Mouse (Mus musculus) left cerebral cortex, adult 2 months (tissue): ENCODE results near the gene Mpo. TPM values are rescaled to one million over a fixed set of nuclear protein-coding genes. Genes with fewer than 3 reads are reported as not detected.
A peak's percentile ranks its signal among the peaks of the same experiment; 100 is the strongest.

Experiments used
- DNase-seq, 2 experiments: peaks; one replicate each; pipeline ENCODE4 v3.0.0; 2021 to 2022; ENCODE audit warnings: low spot score in 2 of 2, mixed read lengths in 1 of 2; ENCODE audit errors: extremely low spot score in 1 of 2
- H3K27ac ChIP-seq: fragments of 200-600 bp; 2 replicates; pipeline ENCODE4 v1.8.1; 2022
- H3K4me3 ChIP-seq: fragments of 200-600 bp; 2 replicates; pipeline ENCODE4 v1.8.1; 2022
- CTCF ChIP-seq: fragments of 200-600 bp; IDR thresholded peaks from 2 replicates; pipeline ENCODE4 v1.8.1; 2022; ENCODE audit warnings: antibody characterized with exemption, mild to moderate bottlenecking, moderate library complexity
- intact Hi-C: fragments of 180-260 bp; cut with DNase I; formaldehyde crosslinking; loops from one replicate; pipeline ENCODE4 v1.15.1; 2025
- long read RNA-seq, 2 experiments: library from polyadenylated mRNA; stranded (forward); transcript quantifications; one replicate each; pipeline ENCODE4 v2.0.0; 2021; ENCODE audit warnings: borderline mapping rate in 2 of 2
- total RNA-seq, 2 experiments: library from RNA; stranded (reverse); gene quantifications; 2 replicates each; pipeline ENCODE4 v1.2.3; 2021

The Mpo gene
- not detected for total RNA-seq
- long read RNA-seq, experiment 1: 0 reads
- long read RNA-seq, experiment 2: 0 reads

DNA sequence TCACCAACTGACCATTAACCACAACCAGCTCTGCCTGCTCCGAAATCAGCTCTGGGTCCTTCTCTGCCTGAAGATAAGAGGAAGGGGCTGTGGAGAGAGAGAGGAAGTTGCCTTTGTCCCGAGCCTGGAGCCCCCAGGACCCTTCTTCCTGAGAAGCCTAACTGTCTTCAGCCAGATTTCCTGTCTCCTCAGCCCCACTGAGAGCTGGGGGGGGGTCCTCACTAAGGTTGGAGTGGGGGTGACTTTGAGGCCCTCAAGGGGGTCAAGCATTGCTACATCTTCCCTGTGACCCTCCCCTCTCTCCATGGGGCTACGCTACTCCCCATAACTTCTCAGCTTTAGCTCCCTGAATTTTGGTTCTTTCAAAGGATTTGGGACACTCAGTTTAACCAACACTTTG is at the start of gene Mpo:
Mpo (plus strand) TSS at position 122 of the 400 bp plus-strand sequence.
- no peak within 1 kb of the TSS for H3K27ac ChIP-seq
- DNase-seq: no peak
- no peak within 1 kb of the TSS for H3K4me3 ChIP-seq
- intact Hi-C loops: no loop called here
- TF ChIP-seq CTCF: no peak

DNA sequence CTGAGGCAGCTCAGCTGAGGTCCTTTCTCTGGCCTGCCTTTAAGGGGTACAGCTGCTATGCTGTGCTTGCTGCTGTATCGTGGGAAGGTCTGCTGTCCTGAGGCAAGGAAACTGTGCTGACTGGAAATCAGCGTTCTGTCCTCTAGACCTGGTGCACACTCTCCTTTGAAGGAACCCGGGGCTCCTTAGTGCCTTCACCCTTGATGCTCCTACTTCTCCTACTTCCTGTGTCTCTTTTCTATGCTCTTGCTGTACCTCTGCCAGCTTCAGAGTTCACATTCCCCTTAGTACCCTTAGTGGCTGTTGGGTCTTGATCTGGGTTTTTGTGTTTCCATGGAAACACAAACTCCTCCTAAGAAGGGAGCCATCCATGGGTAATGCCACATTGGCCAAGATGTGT is 49.7 kb upstream of the Mpo start:
- no peak for DNase-seq
- no peak for TF ChIP-seq CTCF
- H3K4me3 ChIP-seq: no peak overlapping the region
- intact Hi-C loops: no loop called here
- no peak overlapping the region for H3K27ac ChIP-seq

DNA sequence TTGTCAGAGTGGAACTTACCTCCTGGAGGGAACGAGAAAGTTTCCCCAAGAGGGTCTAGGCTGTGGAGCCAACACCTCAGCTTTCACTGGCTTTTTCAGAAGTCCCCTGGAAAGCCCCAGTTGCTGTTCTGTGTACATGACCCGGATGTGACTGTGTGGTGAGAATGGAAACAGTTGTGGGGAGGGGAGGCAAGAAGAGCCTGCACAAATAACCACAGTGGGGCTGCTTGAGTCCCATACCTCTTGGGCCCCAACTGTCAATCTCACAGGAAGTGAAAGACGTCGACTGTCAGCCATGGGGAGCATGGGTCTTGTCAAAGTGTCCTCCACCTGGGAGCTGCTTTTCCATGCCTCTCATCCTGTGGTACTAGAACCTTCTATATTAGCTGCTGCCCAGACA is 48.4 kb upstream of the Mpo start:
- DNase-seq: no peak
- Histone ChIP-seq H3K27ac (no peak overlapping the region), H3K4me3 (no peak overlapping the region)
- no peak for TF ChIP-seq CTCF
- intact Hi-C loops: no loop called here

DNA sequence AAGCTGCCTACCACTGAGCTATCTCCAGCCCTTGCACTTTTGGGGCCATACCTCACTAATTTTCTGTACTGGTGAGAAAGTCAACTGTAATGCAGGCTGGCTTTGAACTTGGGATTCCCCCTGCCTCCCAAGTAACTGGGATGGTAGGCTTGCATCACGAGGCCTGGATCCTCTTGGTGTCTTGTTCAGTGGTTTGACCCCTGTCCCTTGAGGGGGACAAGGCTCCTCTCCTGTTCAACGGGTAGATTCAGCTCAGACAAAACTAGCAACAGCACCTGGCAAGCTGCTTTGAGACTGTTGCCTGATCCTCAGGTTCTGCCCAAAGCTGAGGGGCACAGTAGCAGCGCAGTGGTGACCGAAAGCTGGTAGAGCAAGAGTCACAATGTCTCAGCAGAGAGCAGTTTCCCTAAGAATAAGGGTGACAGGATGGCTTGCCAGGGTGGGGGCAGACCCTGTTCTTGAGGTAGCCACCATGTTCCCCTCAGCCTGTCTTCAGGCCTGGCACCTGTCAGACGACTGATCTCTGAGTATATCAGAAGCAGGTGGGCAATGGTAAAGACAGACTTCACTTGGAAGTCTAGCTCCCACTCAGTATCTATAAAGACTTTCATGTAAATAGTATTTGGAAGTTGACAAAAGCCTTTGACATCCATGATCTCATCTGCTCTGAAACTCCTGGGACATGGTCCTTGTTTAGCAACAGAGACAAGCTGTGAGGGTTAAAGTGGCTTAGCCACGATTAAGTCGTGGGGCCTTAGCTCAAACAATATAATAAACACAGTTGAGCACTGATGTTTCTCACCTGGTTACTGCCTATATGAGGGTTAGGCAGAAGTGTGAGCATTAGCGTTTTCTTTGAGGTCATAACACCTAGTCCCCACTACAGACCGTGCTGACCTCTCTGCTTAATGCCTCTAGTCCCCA is 47.5 kb upstream of the Mpo start:
- no peak for DNase-seq
- TF ChIP-seq CTCF: no peak
- intact Hi-C loops: no loop called here

DNA sequence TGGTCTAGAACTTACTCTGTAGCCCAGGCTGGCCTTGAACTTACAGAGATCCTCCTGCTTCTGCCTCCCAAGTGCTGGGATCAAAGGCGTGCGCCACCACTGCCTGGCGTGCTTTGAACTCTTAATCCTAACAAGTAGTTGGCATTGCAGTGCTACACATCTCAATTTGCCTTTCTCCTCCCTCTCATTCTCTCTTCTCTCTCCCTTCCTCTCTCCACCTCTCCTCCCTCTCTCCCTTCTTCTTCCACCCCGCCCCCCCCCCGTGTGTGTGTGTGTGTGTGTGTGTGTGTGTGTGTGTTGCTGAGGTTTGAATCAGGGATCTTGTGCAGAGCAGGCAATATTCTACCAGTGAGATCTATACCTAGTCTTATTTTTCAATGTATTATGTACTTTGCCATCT is 46.1 kb upstream of the Mpo start:
- no peak for TF ChIP-seq CTCF
- intact Hi-C loops: no loop called here
- no peak overlapping the region for H3K27ac ChIP-seq
- H3K4me3 ChIP-seq: no peak overlapping the region
- no peak for DNase-seq

More for the DNA sequence above, 47.5 kb upstream of the Mpo start:
- Histone ChIP-seq H3K4me3 (no peak overlapping the region), H3K27ac (no peak overlapping the region)

GRCm38 (mm10) chr11:87747716-87748115 is 45.7 kb upstream of the Mpo start:
- Histone ChIP-seq H3K27ac (no peak overlapping the region), H3K4me3 (no peak overlapping the region)
- intact Hi-C loops: no loop called here
- DNase-seq: no peak
- no peak for TF ChIP-seq CTCF

DNA sequence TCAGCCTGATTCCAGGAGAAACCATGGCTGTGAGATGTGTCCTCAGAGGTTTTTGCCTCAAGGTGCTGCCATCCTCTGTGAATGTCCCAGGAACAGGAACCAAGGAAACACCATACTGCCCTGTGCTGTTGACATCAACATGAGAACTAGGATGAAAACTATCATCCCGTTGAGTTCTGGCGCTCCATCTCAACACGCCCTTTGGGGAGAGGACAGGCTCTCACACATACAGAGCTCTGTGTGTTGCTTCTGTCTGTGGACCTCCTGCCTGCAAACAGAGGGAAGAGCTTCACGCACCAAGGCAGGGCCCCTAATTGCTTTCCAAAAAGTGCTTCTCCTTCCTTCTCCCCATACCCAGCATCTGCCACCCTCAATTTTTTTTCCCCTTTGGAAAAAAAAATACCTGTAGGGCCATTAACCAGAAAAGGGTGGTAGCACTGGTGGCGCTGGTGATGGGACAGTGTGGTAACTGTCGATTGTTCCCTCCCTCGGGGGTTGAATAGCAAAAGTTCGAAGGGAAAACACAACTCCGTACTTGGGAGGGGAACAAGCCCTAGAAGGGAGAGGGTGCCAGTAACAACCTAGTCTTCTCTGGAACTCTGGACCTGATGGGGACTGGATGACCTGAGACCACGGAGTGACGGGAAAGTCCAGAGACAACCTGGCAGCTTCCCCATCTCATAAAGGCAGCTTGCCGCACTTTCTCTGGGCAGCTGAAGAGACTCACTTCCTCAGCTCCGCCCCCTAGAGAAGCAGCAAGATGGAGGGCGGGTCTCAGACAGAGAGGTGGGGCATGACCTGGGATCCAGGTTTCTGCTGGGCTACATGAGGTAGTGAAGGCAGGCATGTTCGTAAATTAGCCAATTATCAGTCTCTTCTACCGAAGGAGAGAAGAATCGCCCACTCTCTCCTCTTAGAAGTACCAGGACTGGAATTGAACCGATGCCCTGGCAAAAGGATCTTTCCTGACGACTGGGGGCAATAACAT is 45.0 kb upstream of the Mpo start:
- intact Hi-C loops: no loop called here
- no peak for TF ChIP-seq CTCF
- H3K27ac ChIP-seq: no peak overlapping the region
- no peak for DNase-seq
- H3K4me3 ChIP-seq: no peak overlapping the region

DNA sequence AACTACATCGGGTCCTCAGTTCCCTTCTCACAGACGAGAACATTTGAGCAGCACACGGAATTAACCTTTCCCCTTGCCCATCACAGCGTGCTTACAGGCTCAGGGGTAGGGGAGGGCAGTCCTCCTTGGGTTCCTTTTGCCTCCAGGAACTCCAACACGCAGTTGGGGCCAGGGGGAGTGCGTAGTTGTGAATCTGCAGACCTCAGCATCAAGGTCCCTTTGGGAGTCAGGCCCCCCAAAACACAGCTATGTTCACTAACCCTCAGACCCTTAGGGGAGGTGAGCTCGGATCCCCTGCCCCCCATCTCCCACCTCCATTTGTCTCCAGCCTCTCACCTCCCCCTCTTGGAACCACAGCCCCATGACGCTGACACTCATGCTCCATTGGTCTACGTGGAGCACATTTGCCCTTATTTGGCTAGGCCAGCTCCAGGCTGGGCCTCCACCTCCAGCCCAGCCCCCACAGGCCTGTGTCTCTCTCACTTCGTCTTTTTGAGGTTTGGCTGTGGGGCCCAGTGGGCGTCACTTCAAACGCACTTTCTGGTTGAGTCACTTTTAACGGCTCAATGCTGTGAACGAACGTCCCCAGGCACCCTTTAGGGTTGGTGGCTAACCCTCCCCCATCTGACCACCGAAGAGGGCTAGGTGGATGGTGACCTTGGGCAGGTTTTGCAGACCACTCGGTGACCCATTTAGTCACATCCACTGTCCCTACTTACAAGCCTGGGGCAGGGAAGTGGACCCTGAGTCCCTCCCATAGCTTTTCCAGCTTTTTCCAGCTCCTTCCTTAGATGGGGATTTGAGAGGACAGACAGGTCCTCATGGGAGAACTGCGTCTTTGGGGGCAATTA is 44.0 kb upstream of the Mpo start:
- DNase-seq: no peak
- peak overlapping the region; percentile 59; the same call in 1 of the 2 replicates for H3K27ac ChIP-seq
- intact Hi-C loops: no loop called here

GRCm38 (mm10) chr11:87750043-87750421 is 43.3 kb upstream of the Mpo start:
- no peak for TF ChIP-seq CTCF
- H3K4me3 ChIP-seq: no peak overlapping the region
- H3K27ac ChIP-seq: peak overlapping the region; percentile 59; the same call in 1 of the 2 replicates
- intact Hi-C loops: no loop called here
- DNase-seq: no peak

More for the DNA sequence above, 44.0 kb upstream of the Mpo start:
- no peak for TF ChIP-seq CTCF
- no peak overlapping the region for H3K4me3 ChIP-seq

DNA sequence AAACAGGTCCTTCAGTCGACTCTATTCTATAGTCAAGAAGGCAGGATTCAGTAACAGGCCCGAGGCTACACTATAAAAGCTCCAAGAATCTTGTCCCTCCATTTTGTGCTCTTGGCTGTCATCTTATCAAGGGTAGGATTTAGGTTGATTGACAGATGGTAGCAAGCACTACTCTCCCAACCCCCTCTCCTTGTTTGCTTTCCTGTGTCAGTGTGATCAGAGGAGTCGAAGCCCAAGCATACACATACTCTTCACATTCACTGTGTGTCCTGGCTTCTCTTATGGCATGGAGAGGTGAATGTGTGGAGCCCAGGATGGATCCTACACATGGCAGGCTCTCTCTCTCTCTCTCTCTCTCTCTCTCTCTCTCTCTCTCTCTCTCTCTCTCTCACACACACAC is 42.9 kb upstream of the Mpo start:
- no peak for TF ChIP-seq CTCF
- H3K27ac ChIP-seq: no peak overlapping the region
- no peak overlapping the region for H3K4me3 ChIP-seq
- intact Hi-C loops: no loop called here
- no peak for DNase-seq

GRCm38 (mm10) chr11:87751031-87751430 is 42.4 kb upstream of the Mpo start:
- H3K27ac ChIP-seq: no peak overlapping the region
- no peak for TF ChIP-seq CTCF
- intact Hi-C loops: no loop called here

More at GRCm38 (mm10) chr11:87751031-87751430, 42.4 kb upstream of the Mpo start:
- no peak for DNase-seq
- no peak overlapping the region for H3K4me3 ChIP-seq
